Mouse (Mus musculus) adrenal gland, adult (tissue): ENCODE measurements around the gene Pnpla1.
"Not testable (repeated sequence)": the region's sequence is repeated elsewhere in the genome, so short reads cannot be mapped to it uniquely, and the experiment has no call there.

Experiments
- DNase-seq, 2 experiments: peaks; one replicate each; pipeline ENCODE4 v3.0.0; 2022 to 2023; ENCODE audit warnings: low spot score in 1 of 2; ENCODE audit not compliant: inconsistent age in 2 of 2

Gene Pnpla1

DNA sequence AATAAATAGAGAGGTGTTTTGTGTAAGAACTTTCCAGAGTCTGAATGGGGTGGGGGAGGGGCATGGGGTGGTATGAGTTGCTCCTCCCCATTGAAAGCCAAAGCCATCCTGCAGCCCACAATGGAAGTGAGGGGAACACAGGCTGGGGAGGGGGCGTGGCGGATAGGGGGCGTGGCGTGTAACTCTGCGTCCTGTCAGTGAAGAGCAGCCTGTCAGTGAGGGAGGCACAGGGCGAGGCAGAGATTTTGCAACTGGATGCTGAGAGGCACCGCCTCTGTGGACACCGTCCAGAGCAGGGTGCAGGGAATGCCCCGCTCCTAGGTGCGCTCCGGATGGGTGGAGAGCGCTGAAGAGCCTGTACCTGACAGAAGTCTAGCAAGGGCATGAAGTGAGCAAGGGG is at the start of gene Pnpla1:
Gene Pnpla1 (plus strand): TSS at position 207 of the 400 bp plus-strand sequence.
- DNase-seq: peak in 1 of 2 experiments; percentile 37

- peak in 1 of 2 experiments; percentile 66 for DNase-seq
Observed at GRCm38 (mm10) chr17:28808714-28809113, 49.5 kb upstream of the Pnpla1 start.

DNA sequence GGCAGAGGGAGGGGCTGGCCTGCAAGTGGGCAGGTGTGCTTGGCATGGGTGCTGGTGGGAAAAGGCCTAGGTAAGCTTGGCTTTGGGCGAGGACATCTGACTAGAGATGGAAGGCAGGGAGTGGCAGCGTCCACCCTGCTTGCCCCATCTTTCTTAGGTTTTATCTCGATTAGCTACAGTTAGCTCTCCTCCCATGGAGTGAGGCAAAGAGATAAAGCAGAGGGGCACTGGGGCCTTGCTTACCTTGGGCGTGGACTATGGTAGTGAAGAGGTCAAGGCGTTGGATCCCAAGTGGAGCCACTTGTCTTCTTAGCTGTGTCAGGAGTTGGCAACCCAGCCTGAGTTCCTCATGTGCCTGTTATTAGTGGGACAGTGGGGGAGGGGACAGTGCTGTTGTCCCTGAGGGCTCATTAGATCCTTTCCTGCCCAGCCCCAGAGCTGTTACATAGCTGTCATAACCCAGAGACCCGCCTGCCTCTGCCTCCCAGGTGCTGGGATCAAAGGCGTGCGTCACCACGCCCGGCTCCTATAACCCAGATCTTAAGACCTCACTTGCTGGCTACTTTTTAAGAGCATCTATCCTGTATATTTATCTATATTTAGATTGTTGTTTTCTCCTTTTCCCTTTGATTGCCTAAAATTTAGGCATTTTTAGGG is 48.9 kb upstream of the Pnpla1 start:
- no peak for DNase-seq

DNA sequence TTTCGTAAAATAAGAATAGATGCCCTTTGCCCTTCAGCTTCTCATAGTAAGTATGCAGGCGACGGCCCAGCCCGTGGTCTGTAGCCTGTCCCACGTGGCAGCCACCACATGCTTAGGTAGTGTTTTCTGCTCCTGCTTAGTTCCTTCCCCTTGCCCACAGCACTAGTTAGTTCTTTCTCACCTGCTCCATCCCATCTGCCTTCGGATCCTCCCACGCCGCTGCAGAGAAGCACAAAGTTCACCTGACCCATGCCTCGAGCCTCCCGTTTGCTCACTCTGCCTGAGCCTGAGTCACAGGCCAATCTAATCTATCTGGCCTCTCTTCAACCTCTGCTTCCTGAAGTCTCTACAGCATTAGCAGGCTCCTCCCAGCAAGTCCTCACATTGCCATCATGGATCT is 45.9 kb upstream of the Pnpla1 start:
- no peak for DNase-seq

DNA sequence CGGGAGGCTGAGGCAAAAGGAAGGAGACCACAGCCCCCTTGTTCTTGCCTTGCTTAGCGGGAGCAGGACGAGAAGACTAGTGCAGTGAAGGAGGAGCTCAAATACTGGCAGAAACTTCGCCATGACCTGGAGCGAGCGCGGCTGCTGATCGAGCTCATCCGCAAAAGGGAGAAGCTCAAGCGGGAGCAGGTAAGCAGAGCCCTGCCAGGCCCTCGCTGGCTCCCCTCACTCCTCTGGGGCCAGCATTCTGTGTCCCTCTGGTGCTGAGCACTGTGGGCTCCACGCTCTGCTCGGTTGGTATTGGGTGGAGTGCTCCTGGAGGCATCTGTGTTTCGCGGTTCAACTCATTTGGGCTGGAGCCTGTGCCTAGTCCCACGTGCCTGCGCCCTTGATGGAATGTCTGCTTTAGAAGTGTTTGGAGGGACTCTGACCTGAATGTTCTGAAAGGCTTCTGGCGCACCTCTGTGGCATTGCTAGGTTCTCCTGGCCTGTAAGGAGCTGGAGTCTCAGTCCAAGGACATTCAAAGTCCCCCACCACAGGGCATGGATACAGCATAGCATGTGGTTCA is 43.6 kb upstream of the Pnpla1 start:
- DNase-seq: no peak

DNA sequence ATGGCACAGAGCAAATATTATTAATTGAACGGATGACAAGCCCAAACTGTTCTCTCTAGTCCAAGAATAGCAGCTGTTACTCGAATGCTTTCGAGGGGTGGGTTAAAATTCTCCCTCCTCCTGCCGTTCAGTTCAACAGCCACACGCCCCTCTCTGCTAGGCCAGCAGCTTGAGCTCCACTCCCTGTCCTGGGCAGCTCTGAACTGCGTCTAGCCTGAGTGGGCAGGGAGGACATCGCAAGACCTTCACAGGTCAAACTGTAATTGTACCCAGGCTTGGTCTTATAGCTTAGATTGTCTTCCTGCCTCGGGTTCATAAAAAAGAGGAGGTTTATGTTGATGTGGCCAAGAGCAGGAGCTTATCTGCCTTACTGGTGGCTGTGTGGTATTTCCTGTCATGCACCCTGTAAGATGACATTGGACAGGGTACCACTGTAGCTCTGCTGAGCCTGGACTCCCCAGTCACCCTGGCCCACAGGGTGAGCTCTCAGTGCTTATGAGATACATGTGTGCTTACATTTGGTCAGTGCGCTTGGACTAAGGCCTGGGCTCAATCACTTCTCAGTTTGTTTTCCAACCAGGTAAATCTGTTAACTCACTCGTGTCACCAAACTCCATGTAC is 42.7 kb upstream of the Pnpla1 start:
- DNase-seq: no peak

- not testable (repeated sequence) for DNase-seq
Observed at GRCm38 (mm10) chr17:28816326-28816725, 41.9 kb upstream of the Pnpla1 start.

DNA sequence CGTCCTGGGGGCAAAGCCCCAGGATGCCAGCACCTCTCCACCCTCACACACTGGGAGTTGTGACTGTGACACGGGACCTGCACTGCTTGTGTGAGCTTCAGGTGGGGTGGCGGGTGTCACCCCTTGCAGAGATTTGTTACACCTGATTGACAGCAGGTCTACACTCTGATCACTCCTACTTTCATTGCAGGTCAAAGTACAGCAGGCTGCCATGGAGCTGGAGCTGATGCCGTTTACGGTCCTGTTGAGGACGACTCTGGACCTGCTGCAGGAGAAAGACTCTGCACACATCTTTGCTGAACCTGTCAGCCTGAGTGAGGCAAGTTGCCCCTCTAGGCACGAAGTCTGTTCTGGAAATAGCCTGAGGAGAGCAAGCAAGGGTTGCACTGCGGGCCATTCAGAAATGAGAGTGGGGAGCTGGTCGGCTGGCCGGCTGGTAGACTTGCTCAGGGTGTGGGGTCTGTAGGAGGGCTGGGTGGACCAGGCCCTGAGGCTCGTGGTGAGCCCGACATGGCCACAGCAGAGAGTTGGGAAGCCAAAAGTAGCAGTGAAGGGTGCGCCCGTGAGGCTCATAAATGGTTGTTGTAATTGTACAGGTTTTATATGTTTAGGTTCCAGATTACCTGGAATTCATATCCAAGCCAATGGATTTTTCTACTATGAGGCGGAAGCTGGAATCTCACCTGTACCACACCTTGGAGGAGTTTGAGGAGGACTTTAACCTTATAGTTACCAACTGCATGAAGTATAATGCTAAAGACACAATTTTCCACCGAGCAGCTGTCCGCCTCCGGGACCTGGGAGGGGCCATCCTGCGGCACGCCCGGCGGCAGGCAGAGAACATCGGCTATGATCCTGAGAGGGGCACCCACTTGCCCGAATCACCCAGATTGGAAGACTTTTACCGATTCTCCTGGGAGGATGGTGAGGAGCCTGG is 41.1 kb upstream of the Pnpla1 start:
- no peak for DNase-seq

GRCm38 (mm10) chr17:28820189-28820588 is 38.0 kb upstream of the Pnpla1 start:
- no peak for DNase-seq

DNA sequence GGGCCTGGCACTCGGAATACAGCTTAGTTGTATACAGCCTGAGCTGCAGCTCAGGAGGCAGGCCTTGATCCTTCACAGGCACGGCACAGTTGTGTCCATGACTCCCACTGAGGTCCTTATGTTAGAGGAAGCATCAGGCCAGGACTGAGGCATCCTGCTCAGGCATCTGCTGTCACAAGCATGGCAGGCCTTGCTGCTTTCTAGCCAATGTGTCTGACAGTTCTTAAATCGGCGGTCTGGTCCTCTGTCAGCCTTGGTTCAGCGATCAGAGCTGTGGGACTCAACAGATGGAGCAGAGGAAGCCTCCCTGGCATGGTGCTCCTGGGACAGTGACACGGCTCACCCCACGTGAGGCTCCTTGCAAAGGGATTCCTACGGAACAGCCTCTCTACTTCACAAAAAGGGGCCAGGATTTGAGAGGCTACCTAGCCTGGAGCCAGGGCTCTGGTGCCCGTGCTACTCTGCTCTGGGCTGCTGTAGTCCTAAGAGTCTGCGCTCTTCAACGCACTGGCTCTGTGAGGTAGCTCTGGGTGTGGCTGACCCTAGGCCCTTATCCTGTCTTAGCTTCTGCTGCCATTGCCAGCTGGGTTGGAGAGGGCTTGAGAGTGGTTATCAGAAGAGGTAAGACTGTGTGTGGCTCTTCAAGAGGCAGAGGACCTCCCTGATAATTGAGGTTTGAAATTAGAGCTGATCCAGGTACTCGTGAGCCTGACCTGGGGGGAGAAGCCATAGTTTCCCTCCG is 35.0 kb upstream of the Pnpla1 start:
- no peak for DNase-seq

DNA sequence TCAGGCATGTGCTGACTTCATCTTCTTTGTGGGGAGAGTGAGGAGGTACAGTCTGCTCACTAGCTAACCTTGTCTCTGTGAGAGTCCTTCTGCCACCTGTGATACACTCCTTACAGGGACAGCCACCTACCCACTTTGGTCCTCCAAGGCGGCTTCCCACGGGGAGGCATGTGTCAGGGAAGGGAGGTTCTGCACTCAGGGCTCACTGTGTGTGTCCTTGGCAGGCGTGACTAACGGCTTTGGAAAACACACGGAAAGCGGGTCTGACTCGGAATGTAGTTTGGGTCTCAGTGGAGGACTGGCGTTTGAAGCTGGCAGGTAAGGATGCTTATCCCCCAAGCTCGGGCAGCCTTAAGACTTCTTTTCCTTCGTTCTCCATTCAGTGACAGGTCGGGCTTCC is 34.5 kb upstream of the Pnpla1 start:
- peak in 1 of 2 experiments; percentile 63 for DNase-seq

DNA sequence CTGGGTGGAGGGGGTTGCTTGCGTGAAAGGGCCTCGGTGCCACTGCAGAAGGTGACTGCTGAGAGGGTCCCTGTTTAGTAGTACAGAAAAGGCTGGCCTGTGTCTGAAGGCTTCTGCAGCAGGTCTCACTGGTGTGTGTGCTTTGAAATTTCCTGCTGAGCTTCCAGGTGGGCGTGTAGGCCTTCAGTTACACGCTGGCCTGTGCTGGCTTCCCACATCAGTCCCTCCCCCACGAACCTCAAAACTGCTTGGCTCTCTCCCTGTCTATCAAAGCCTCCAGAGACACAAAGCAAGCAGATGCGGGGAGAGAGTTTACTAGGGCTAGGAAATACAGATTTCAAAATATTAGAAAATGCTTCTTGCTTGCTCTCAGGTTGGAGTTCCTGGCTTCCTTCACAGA is 33.3 kb upstream of the Pnpla1 start:
- no peak for DNase-seq

DNA sequence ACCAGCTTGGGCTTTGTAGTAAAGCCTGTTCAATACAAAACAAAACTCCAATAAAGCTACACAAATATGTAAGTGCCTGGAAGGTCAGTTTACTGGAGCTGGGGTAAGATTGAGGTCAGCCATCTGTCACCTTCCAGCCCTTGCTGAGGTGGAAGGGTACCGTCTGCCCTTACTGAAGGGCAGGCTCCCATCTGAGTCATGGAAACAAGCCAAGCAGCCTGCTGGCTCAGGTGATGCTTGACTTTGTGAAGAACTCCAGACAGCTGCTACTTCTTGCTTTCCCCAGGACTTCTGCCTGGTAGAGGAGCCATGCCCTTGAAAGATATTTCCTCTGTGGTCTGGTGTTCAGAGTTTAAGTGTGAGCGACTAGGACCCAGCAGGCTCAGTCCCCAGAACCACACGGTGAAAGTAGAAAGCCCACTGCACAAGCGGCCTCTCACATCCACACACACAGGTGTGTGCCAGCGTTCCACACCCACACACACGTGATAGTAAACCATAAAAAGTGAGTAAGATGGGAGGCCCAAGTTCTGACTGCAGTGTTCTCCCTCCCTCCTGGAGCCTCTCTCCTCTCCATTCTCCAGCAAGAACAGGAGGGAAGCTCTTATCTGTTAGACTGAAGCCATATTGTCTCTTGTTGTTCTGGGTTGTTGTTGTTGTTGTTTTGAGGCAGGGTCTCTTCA is 32.7 kb upstream of the Pnpla1 start:
- no peak for DNase-seq

DNA sequence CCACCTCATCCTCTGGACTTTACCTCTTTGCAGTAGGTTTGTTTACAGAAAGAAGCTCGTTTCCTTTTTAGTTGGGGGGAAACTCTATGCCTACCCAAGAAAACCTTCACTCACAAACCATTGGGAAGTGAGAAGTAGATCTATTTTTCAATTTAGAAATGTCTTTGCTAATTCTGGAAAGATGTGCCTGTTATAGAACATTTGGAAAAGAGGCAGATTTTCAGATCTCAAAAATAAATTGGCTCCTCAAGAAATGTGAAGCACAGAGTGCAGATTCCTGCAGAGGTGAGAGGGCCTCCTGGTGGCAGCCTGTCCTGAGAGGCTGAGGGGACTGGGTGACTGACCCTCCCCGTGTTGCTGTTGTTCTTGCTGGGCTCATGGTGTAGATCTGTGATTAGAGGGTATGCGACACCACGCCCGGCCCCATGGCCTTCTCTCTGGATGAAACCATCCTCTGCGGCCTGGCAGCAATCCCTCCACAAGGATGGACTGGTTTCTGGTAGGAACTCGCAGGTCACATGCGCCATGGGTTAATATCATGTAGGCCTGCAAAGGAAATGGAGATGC is 30.5 kb upstream of the Pnpla1 start:
- no peak for DNase-seq

GRCm38 (mm10) chr17:28829120-28829519 is 29.1 kb upstream of the Pnpla1 start:
- DNase-seq: no peak

DNA sequence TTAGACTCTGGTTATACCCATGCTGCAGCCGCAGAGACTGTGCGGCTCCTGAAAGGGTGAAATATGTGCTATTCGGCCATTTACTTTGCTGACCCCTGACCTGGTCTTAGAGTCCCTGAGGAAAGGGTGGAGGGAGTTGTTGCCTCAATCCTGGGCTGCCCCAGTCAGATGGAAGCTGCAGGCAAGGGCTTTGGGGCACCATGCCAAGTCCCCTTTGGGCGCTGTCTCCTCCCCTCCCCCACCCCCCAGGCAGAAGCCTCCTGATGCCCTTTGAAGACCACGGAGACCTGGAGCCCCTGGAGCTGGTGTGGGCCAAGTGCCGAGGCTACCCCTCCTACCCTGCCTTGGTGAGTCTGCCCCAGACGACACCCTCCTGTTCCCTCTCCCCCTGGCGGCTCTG is 27.1 kb upstream of the Pnpla1 start:
- DNase-seq: peak in 1 of 2 experiments; percentile 49

- DNase-seq: peak in 1 of 2 experiments; percentile 65
Observed at GRCm38 (mm10) chr17:28832040-28832439, 26.2 kb upstream of the Pnpla1 start.

DNA sequence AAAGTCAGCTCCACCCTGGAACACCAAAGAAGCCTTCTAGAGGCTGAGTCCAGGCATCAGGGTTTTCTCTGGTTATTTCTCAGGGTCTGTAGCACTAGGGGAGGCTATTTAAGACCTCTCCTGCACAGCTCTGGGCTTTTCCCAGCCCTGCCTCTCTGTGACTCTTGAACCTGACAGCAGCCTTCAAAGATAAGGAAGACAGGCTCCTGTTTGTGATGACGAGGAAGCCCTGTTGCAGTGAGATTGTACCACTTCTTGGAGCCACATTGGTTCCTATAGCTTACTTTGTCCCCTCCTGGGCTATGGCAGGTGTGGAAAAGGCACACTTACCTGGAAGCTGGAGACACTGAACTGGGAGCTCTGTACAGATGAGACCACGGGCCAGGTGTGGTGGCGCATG is 25.3 kb upstream of the Pnpla1 start:
- DNase-seq: no peak

- DNase-seq: peak in 1 of 2 experiments; percentile 54
Observed at GRCm38 (mm10) chr17:28834676-28835075, 23.5 kb upstream of the Pnpla1 start.

GRCm38 (mm10) chr17:28837840-28838239 is 20.4 kb upstream of the Pnpla1 start:
- DNase-seq: no peak
